Mouse (Mus musculus): ENCODE results near the gene Atxn2. TPM values are rescaled to one million over a fixed set of nuclear protein-coding genes. Genes with fewer than 3 reads are reported as not detected.
A peak's percentile ranks its signal among the peaks of the same experiment; 100 is the strongest.

The Atxn2 gene
- total and polyA plus RNA-seq, 3 experiments = 7.7 to 58.4 (median 8.3) TPM

DNA sequence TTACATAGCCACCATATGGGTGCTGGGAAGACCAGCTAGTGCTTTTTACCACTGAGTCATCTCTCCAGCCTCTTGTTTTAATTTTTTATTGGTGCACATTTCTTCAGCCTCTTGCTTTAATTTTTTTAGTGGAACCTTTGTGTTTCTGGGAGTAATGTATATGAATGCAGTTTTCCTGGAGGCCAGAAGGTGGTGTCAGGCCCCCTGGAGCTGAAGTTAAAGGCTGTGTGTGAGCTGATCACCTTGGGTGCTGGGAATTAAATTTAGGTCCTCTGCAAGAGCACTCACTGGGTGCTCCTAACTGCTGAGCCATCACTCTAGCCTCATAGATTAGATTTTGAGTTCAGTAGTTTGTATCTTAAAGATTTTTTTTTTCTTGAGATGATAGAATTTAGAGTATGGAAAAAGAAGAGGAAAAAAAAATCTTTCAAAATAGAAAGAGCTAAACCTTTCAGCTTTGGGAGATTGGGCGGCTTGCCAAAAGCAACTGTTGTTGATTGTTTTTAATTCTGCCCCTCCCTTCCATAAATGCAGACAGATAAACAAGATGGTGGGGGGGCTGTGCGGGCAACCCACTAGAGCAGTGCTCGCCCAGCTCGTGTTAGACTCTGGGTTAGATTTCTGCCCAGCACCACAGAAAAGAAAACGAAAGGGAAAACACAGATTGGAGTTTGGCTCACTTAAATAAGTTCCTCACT, 9.9 kb downstream of the Atxn2 start:
- Histone ChIP-seq H3K4me2 (ENCODE audit: insufficient read depth, low read depth, poor library complexity, severe bottlenecking) (no peak overlapping the region), H3K27ac (ENCODE audit: insufficient read depth, low read depth) (no peak overlapping the region), H3K79me2 (replicated peaks; ENCODE audit: control insufficient read depth, extremely low read depth, insufficient read depth, poor library complexity, severe bottlenecking) (peaks cover 6% of the 10 kb centered on the region; the same call in 1 of the 2 replicates), H3K36me3 (replicated peaks in 1 of 2; ENCODE audit: control insufficient read depth in 1 of 2, insufficient read depth in 1 of 2, low read length in 1 of 2) (peaks cover 0 to 32% of the 10 kb centered on the region in 2 experiments), H3K27me3 (replicated peaks) (no peaks in the 10 kb centered on the region), H3K4me1 (ENCODE audit: control insufficient read depth in 1 of 2, insufficient read depth in 2 of 2) (peaks cover 0 to 25% of the 10 kb centered on the region in 2 experiments; a peak in 1 of 4 replicates), H3K9ac (ENCODE audit: insufficient read depth, low read depth) (no peak overlapping the region), H3K9me3 (replicated peaks; ENCODE audit: low read length) (no peaks in the 10 kb centered on the region), H3K4me3 (replicated peaks in 1 of 3; ENCODE audit: low read depth in 2 of 3, low read length in 2 of 3, poor library complexity in 1 of 3) (no peak overlapping the region)
- dilution Hi-C loops (cut with MboI; ENCODE audit: extremely low pct_ligation_motif_present, extremely low pct_unique_long_range_greater_than_20kb, low sequenced_read_pairs) (no loop called here), in situ Hi-C loops (cut with MboI; ENCODE audit: low pct_ligation_motif_present, low pct_unique_long_range_greater_than_20kb, low sequenced_read_pairs) (no loop called here)
- no peak for DNase-seq (ENCODE audit: extremely low read depth)
- TF ChIP-seq TCF12 (IDR thresholded peaks at IDR 0.05; ENCODE audit: low read depth, low read length) (no peak), RAD21 (IDR thresholded peaks at IDR 0.05; ENCODE audit: low read depth, low read length) (peak; percentile 34), SMC3 (IDR thresholded peaks at IDR 0.05; ENCODE audit: low read depth, low read length) (peak; percentile 34; the same call in 1 of the 2 replicates), GABPA (IDR thresholded peaks at IDR 0.05; ENCODE audit: insufficient replicate concordance, low read depth, low read length) (no peak), CHD2 (IDR thresholded peaks at IDR 0.05; ENCODE audit: low read length) (no peak), UBTF (IDR thresholded peaks at IDR 0.05; ENCODE audit: low read depth, low read length) (no peak), CTCF (conservative IDR thresholded peaks at IDR 0.05 in 1 of 2, IDR thresholded peaks at IDR 0.05 in 1 of 2; ENCODE audit: low read depth in 2 of 2, low read length in 2 of 2) (peak in 1 of 2 experiments; percentile 48; a peak in 2 of 4 replicates), CHD1 (IDR thresholded peaks at IDR 0.05; ENCODE audit: low read depth, low read length) (no peak), NELFE (IDR thresholded peaks at IDR 0.05; ENCODE audit: low read depth, low read length) (no peak)

DNA sequence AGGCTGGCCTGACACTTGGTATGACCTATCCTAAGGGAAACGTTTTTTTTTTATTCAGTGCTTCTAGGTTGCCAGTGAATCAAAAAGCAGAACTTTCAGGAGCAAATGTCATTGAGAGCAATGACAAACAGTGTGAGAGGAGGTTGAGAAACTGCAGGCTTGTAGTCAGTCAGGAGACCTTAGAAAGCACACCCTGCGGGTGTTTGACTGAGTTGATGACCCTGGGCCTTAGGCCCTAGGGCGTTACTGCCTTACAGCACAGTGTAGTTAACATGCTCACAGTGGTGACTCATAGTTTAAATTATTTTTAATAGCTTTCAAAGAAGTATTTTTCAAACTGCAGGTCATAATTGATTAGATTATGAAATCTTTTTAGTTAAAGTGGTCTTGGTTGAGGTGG, 10.7 kb downstream of the Atxn2 start:
- H3K27ac ChIP-seq (ENCODE audit: insufficient read depth, low read depth) = no peak overlapping the region
- dilution Hi-C loops (cut with MboI; ENCODE audit: extremely low pct_ligation_motif_present, extremely low pct_unique_long_range_greater_than_20kb, low sequenced_read_pairs) = no loop called here
- H3K4me1 ChIP-seq (ENCODE audit: control insufficient read depth in 1 of 2, insufficient read depth in 2 of 2) = peaks cover 0 to 20% of the 10 kb centered on the region in 2 experiments; a peak in 1 of 4 replicates
- H3K9ac ChIP-seq (ENCODE audit: insufficient read depth, low read depth) = no peak overlapping the region
- no peak for DNase-seq (ENCODE audit: extremely low read depth)
- no peaks in the 10 kb centered on the region for H3K27me3 ChIP-seq (replicated peaks)
- no peaks in the 10 kb centered on the region for H3K9me3 ChIP-seq (replicated peaks; ENCODE audit: low read length)
- peaks cover 6% of the 10 kb centered on the region; the same call in 1 of the 2 replicates for H3K79me2 ChIP-seq (replicated peaks; ENCODE audit: control insufficient read depth, extremely low read depth, insufficient read depth, poor library complexity, severe bottlenecking)
- peaks cover 0 to 26% of the 10 kb centered on the region in 2 experiments for H3K36me3 ChIP-seq (replicated peaks in 1 of 2; ENCODE audit: control insufficient read depth in 1 of 2, insufficient read depth in 1 of 2, low read length in 1 of 2)
- H3K4me2 ChIP-seq (ENCODE audit: insufficient read depth, low read depth, poor library complexity, severe bottlenecking) = no peak overlapping the region
- in situ Hi-C loops (cut with MboI; ENCODE audit: low pct_ligation_motif_present, low pct_unique_long_range_greater_than_20kb, low sequenced_read_pairs) = no loop called here
- TF ChIP-seq USF1 (IDR thresholded peaks at IDR 0.05; ENCODE audit: low read depth, low read length) (no peak), BHLHE40 (IDR thresholded peaks at IDR 0.05; ENCODE audit: low read depth, low read length) (no peak)
- H3K4me3 ChIP-seq (replicated peaks in 1 of 3; ENCODE audit: low read depth in 2 of 3, low read length in 2 of 3, poor library complexity in 1 of 3) = no peak overlapping the region

DNA sequence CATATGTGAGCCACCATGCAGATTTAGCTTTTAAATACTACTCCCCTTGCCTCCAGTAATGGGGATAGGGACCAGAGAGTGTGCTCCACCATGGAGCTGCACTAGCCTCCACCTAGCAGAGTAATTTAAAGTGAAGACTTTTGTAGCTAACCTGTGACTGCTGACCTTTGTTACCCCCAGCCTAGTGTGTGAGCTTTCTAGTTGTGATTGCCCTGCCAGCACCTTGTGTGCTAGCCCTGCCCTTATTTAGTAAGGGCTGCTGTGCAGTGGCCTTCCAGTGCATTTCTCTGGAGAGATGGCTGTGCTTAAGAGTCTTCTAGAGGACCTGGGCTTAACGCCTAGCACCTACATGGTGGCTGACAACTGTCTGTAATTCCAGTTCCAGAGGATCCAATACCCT, 13.5 kb downstream of the Atxn2 start:
- H3K27me3 ChIP-seq (replicated peaks) = no peaks in the 10 kb centered on the region
- dilution Hi-C loops (cut with MboI; ENCODE audit: extremely low pct_ligation_motif_present, extremely low pct_unique_long_range_greater_than_20kb, low sequenced_read_pairs) = no loop called here
- no peaks in the 10 kb centered on the region for H3K9me3 ChIP-seq (replicated peaks; ENCODE audit: low read length)
- H3K36me3 ChIP-seq (replicated peaks in 1 of 2; ENCODE audit: control insufficient read depth in 1 of 2, insufficient read depth in 1 of 2, low read length in 1 of 2) = peaks cover 0 to 24% of the 10 kb centered on the region in 2 experiments
- DNase-seq (ENCODE audit: extremely low read depth) = no peak
- H3K4me3 ChIP-seq (replicated peaks in 1 of 3; ENCODE audit: low read depth in 2 of 3, low read length in 2 of 3, poor library complexity in 1 of 3) = no peak overlapping the region
- no peak overlapping the region for H3K9ac ChIP-seq (ENCODE audit: insufficient read depth, low read depth)
- H3K4me2 ChIP-seq (ENCODE audit: insufficient read depth, low read depth, poor library complexity, severe bottlenecking) = no peak overlapping the region
- TF ChIP-seq RCOR1 (conservative IDR thresholded peaks at IDR 0.05; ENCODE audit: low read depth, low read length) (no peak), MYC (IDR thresholded peaks at IDR 0.05; ENCODE audit: low read depth, low read length) (no peak), ETS1 (conservative IDR thresholded peaks at IDR 0.05; ENCODE audit: low read depth, low read length) (no peak)
- no peak overlapping the region for H3K27ac ChIP-seq (ENCODE audit: insufficient read depth, low read depth)
- H3K4me1 ChIP-seq (ENCODE audit: control insufficient read depth in 1 of 2, insufficient read depth in 2 of 2) = peaks cover 0 to 7% of the 10 kb centered on the region in 2 experiments; a peak in 1 of 4 replicates
- in situ Hi-C loops (cut with MboI; ENCODE audit: low pct_ligation_motif_present, low pct_unique_long_range_greater_than_20kb, low sequenced_read_pairs) = no loop called here
- peaks cover 4% of the 10 kb centered on the region; the same call in 1 of the 2 replicates for H3K79me2 ChIP-seq (replicated peaks; ENCODE audit: control insufficient read depth, extremely low read depth, insufficient read depth, poor library complexity, severe bottlenecking)

Measured in CH12.LX (cell line).